Mouse (Mus musculus) CH12.LX (cell line): ENCODE results near the gene Hsd17b1. TPM values are rescaled to one million over a fixed set of nuclear protein-coding genes. Genes with fewer than 3 reads are reported as not detected.

Experiments used
- DNase-seq: peaks from one replicate; pipeline ENCODE4 v3.0.0-alpha.2; 2013; ENCODE audit errors: extremely low read depth
- H3K27ac ChIP-seq: 2 replicates; pipeline ENCODE4 v1.5.1; 2012; ENCODE audit warnings: low read depth, mild to moderate bottlenecking, control low read depth, moderate library complexity; ENCODE audit not compliant: insufficient read depth
- H3K27me3 ChIP-seq: replicated peaks from 2 replicates; pipeline ENCODE3; 2012; ENCODE audit warnings: inconsistent platforms
- H3K36me3 ChIP-seq, 2 experiments: replicated peaks in 1 of 2; 2 replicates each; pipeline versions ENCODE3 to v1.6.1; 2012; ENCODE audit warnings: inconsistent platforms in 1 of 2, low read length in 1 of 2, mild to moderate bottlenecking in 1 of 2, mixed read lengths in 1 of 2, moderate library complexity in 1 of 2; ENCODE audit not compliant: control insufficient read depth in 1 of 2, insufficient read depth in 1 of 2
- H3K4me1 ChIP-seq, 2 experiments: 2 replicates each; pipeline ENCODE4 v1.6.1; 2012; ENCODE audit warnings: inconsistent platforms in 1 of 2, moderate library complexity in 1 of 2; ENCODE audit not compliant: insufficient read depth in 2 of 2, control insufficient read depth in 1 of 2
- H3K4me2 ChIP-seq: 2 replicates; pipeline ENCODE4 v1.6.1; 2012; ENCODE audit warnings: low read depth, mild to moderate bottlenecking, control low read depth; ENCODE audit not compliant: poor library complexity, insufficient read depth, severe bottlenecking
- H3K4me3 ChIP-seq, 3 experiments: fragments of 150-350 bp in 1 of 3; sonication (generic) in 1 of 3; replicated peaks in 1 of 3; 2 replicates each; pipeline versions ENCODE3 to v1.5.1; 2011 to 2012; ENCODE audit warnings: low read depth in 2 of 3, low read length in 2 of 3, mild to moderate bottlenecking in 2 of 3, moderate library complexity in 2 of 3, control low read depth in 1 of 3, improper control_type of control experiment in 1 of 3, inconsistent platforms in 1 of 3, mixed read lengths in 1 of 3; ENCODE audit not compliant: poor library complexity in 1 of 3
- H3K79me2 ChIP-seq: replicated peaks from 2 replicates; pipeline ENCODE4 v1.6.1; 2012; ENCODE audit warnings: mild to moderate bottlenecking, moderate library complexity; ENCODE audit not compliant: control insufficient read depth, poor library complexity, insufficient read depth, severe bottlenecking; ENCODE audit errors: extremely low read depth
- H3K9ac ChIP-seq: 2 replicates; pipeline ENCODE4 v1.6.1; 2012; ENCODE audit warnings: low read depth, mild to moderate bottlenecking, control low read depth, moderate library complexity; ENCODE audit not compliant: insufficient read depth
- H3K9me3 ChIP-seq: replicated peaks from 2 replicates; pipeline ENCODE3; 2012; ENCODE audit warnings: low read length, inconsistent platforms, mixed read lengths
- E2F4 ChIP-seq: IDR thresholded peaks from 2 replicates; pipeline ENCODE4 v1.6.1; 2011; ENCODE audit warnings: low read depth, low read length, improper control_type of control experiment; ENCODE audit not compliant: insufficient replicate concordance
- ETS1 ChIP-seq: conservative IDR thresholded peaks from 2 replicates; pipeline ENCODE4 v1.6.1; 2012; ENCODE audit warnings: low read depth, mild to moderate bottlenecking, inconsistent platforms, low read length, improper control_type of control experiment, moderate library complexity
- HCFC1 ChIP-seq: IDR thresholded peaks from 2 replicates; pipeline ENCODE4 v1.6.1; 2012; ENCODE audit warnings: low read depth, mild to moderate bottlenecking, inconsistent platforms, low read length, improper control_type of control experiment
- IRF4 ChIP-seq: IDR thresholded peaks from 2 replicates; pipeline ENCODE4 v1.6.1; 2014; ENCODE audit warnings: low read depth, mild to moderate bottlenecking, inconsistent platforms, low read length, improper control_type of control experiment
- MEF2A ChIP-seq: IDR thresholded peaks from 2 replicates; pipeline ENCODE4 v1.6.1; 2014; ENCODE audit warnings: low read depth, mild to moderate bottlenecking, inconsistent platforms, low read length, improper control_type of control experiment, borderline replicate concordance
- MYC ChIP-seq: IDR thresholded peaks from 2 replicates; pipeline ENCODE4 v1.6.1; 2011; ENCODE audit warnings: low read depth, mild to moderate bottlenecking, improper control_type of control experiment, low read length
- NELFE ChIP-seq: IDR thresholded peaks from 2 replicates; pipeline ENCODE4 v1.6.1; 2011; ENCODE audit warnings: low read depth, low read length, improper control_type of control experiment
- NRF1 ChIP-seq: IDR thresholded peaks from 2 replicates; pipeline ENCODE4 v1.6.1; 2014; ENCODE audit warnings: low read depth, mild to moderate bottlenecking, inconsistent platforms, low read length, improper control_type of control experiment, moderate library complexity
- RCOR1 ChIP-seq: conservative IDR thresholded peaks from 2 replicates; pipeline ENCODE4 v1.6.1; 2012; ENCODE audit warnings: low read depth, mild to moderate bottlenecking, inconsistent platforms, low read length, improper control_type of control experiment
- SIN3A ChIP-seq: IDR thresholded peaks from 2 replicates; pipeline ENCODE4 v1.6.1; 2012; ENCODE audit warnings: low read length, improper control_type of control experiment, inconsistent platforms
- TBP ChIP-seq: conservative IDR thresholded peaks from 2 replicates; pipeline ENCODE4 v1.6.1; 2011; ENCODE audit warnings: low read depth, low read length, improper control_type of control experiment
- TCF12 ChIP-seq: IDR thresholded peaks from 2 replicates; pipeline ENCODE4 v1.6.1; 2014; ENCODE audit warnings: low read depth, mild to moderate bottlenecking, inconsistent platforms, low read length, improper control_type of control experiment
- UBTF ChIP-seq: IDR thresholded peaks from 2 replicates; pipeline ENCODE4 v1.6.1; 2012; ENCODE audit warnings: low read depth, mild to moderate bottlenecking, inconsistent platforms, low read length, improper control_type of control experiment, moderate library complexity
- dilution Hi-C: fragments of 300-500 bp; cut with MboI; formaldehyde crosslinking; loops from 2 replicates; pipeline ENCODE4 v1.14.3; 2020; ENCODE audit warnings: low sequenced_read_pairs; ENCODE audit not compliant: extremely low pct_unique_long_range_greater_than_20kb, extremely low pct_ligation_motif_present
- in situ Hi-C: fragments of 300-500 bp; cut with MboI; formaldehyde crosslinking; loops from 3 replicates; pipeline ENCODE4 v1.14.3; 2019; ENCODE audit warnings: low sequenced_read_pairs, low pct_ligation_motif_present, low pct_unique_long_range_greater_than_20kb, mixed read lengths
- polyA plus RNA-seq: library from polyadenylated mRNA; unstranded; fragments of >175 nt; gene quantifications from 2 replicates; pipeline ENCODE4 v1.2.1, GENCODE M21; 2012; ENCODE audit warnings: low read depth; ENCODE audit not compliant: insufficient read length
- total RNA-seq, 2 experiments: library from RNA; depleted of rRNA; stranded (reverse); fragments of 300-350 nt in 1 of 2; fragments of >200 nt in 1 of 2; gene quantifications; 2 replicates each; pipeline ENCODE4 v1.2.3; 2012 to 2014

The Hsd17b1 gene
- total and polyA plus RNA-seq, 3 experiments: 0.17 to 0.81 TPM; not detected in 1

DNA sequence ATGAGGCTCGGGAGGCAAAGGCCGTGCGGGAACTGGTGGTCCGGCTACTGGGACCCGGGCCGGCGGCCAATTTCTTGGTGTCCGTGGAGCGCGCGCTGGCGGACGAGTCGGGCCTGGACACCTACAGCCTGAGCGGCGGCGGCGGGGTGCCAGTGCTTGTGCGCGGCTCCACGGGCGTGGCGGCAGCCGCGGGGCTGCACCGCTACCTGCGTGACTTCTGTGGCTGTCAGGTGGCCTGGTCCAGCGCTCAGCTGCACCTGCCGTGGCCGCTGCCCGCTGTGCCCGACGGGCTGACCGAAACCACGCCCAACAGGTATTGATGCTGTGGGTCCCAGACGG, 8.1 kb upstream of the Hsd17b1 start:
- DNase-seq: no peak
- H3K27ac ChIP-seq: no peak overlapping the region
- H3K36me3 ChIP-seq: peaks cover 0 to 20% of the 10 kb centered on the region in 2 experiments
- H3K4me3 ChIP-seq: peak overlapping the region; percentile 73 to 82 (median 74)
- H3K4me1 ChIP-seq: peaks cover 8 to 21% of the 10 kb centered on the region in 2 experiments
- H3K9ac ChIP-seq: peak overlapping the region; percentile 76
- no peaks in the 10 kb centered on the region for H3K9me3 ChIP-seq
- TF ChIP-seq RCOR1: 0 out of 2 replicates have a peak, but pooled peaks have one; percentile 1
- TF ChIP-seq TBP: no peak
- TF ChIP-seq SIN3A: peak; percentile 88
- peak; percentile 34; the same call in 1 of the 2 replicates for TF ChIP-seq HCFC1
- no peak for TF ChIP-seq E2F4
- 0 out of 2 replicates have a peak, but pooled peaks have one; percentile 7 for TF ChIP-seq MEF2A
- 0 out of 2 replicates have a peak, but pooled peaks have one; percentile 3 for TF ChIP-seq ETS1
- TF ChIP-seq MYC: peak; percentile 43; the same call in 1 of the 2 replicates
- 0 out of 2 replicates have a peak, but pooled peaks have one; percentile 1 for TF ChIP-seq TCF12
- TF ChIP-seq NELFE: no peak
- TF ChIP-seq UBTF: 0 out of 2 replicates have a peak, but pooled peaks have one; percentile 64
- in situ Hi-C loops: no loop called here
- no peaks in the 10 kb centered on the region for H3K79me2 ChIP-seq
- H3K4me2 ChIP-seq: peak overlapping the region; percentile 67
- peaks cover 2% of the 10 kb centered on the region for H3K27me3 ChIP-seq
- dilution Hi-C loops: no loop called here

GRCm38 (mm10) chr11:101070987-101071386, 7.2 kb upstream of the Hsd17b1 start:
- Histone ChIP-seq H3K4me1 (peaks cover 8 to 21% of the 10 kb centered on the region in 2 experiments), H3K27me3 (peaks cover 2% of the 10 kb centered on the region), H3K27ac (no peak overlapping the region), H3K79me2 (no peaks in the 10 kb centered on the region), H3K9me3 (no peaks in the 10 kb centered on the region), H3K9ac (0 out of 2 replicates have a peak overlapping the region, but pooled peaks have one; percentile 76)
- dilution Hi-C loops: no loop called here
- TF ChIP-seq IRF4: no peak
- TF ChIP-seq NRF1: no peak
- no peak for TF ChIP-seq HCFC1
- TF ChIP-seq, all 38 proteins: peak for 0
- in situ Hi-C loops: no loop called here
- peaks cover 0 to 20% of the 10 kb centered on the region in 2 experiments for H3K36me3 ChIP-seq
- DNase-seq: no peak
- H3K4me2 ChIP-seq: peak overlapping the region; percentile 67
- peak overlapping the region in 1 of 3 experiments; percentile 74 for H3K4me3 ChIP-seq
